Mouse (Mus musculus) forebrain, embryonic 14.5 days (tissue): ENCODE data around the gene Gorab. TPM values are rescaled to one million over a fixed set of nuclear protein-coding genes. Genes with fewer than 3 reads are reported as not detected.

Experiments
- ATAC-seq: fragments of 200-750 bp; cut with Nextera tagmentation; 2 replicates; pipeline ENCODE4 v1.8.0; 2017; ENCODE audit warnings: mild to moderate bottlenecking, moderate library complexity
- DNase-seq: peaks from one replicate; pipeline ENCODE4 v3.0.0-alpha.2; 2015; ENCODE audit warnings: low spot score
- H3K27ac ChIP-seq: fragments of 300-500 bp; sonication (generic); 2 replicates; pipeline ENCODE4 v1.5.1; 2014; ENCODE audit warnings: low read depth, mild to moderate bottlenecking, control low read depth, low read length, moderate library complexity
- H3K27me3 ChIP-seq: fragments of 300-500 bp; sonication (generic); replicated peaks from 2 replicates; pipeline ENCODE4 v1.6.1; 2014; ENCODE audit warnings: low read length, control low read depth, mixed read lengths; ENCODE audit not compliant: control insufficient read depth, insufficient read depth
- H3K36me3 ChIP-seq: fragments of 300-500 bp; sonication (generic); 2 replicates; pipeline ENCODE4 v1.6.1; 2014; ENCODE audit warnings: low read length, control low read depth; ENCODE audit not compliant: control insufficient read depth, insufficient read depth
- H3K4me1 ChIP-seq: fragments of 300-500 bp; sonication (generic); 2 replicates; pipeline ENCODE4 v1.6.1; 2014; ENCODE audit warnings: antibody characterized with exemption, low read length, control low read depth; ENCODE audit not compliant: control insufficient read depth, insufficient read depth
- H3K4me2 ChIP-seq: fragments of 300-500 bp; sonication (generic); 2 replicates; pipeline ENCODE4 v1.6.1; 2014; ENCODE audit warnings: mild to moderate bottlenecking, control low read depth, low read length
- H3K4me3 ChIP-seq: fragments of 300-500 bp; sonication (generic); 2 replicates; pipeline ENCODE4 v1.5.1; 2014; ENCODE audit warnings: low read depth, low read length, control low read depth
- H3K9ac ChIP-seq: fragments of 300-500 bp; sonication (generic); 2 replicates; pipeline ENCODE4 v1.6.1; 2014; ENCODE audit warnings: mild to moderate bottlenecking, low read length, control low read depth, moderate library complexity
- H3K9me3 ChIP-seq: fragments of 300-500 bp; sonication (generic); replicated peaks from 2 replicates; pipeline ENCODE4 v1.6.1; 2016; ENCODE audit warnings: low read length, control low read depth, mixed read lengths; ENCODE audit not compliant: control insufficient read depth
- WGBS: fragments of 180-500 bp; shearing (Covaris S2); extraction: QIAGEN DNeasy Blood & Tissue Kit; methylation state at CpG from one replicate; pipeline ENCODE4 v1.1.7; 2014; 5-methylcytosine and 5-hydroxymethylcytosine counted together
- polyA plus RNA-seq: library from polyadenylated mRNA; unstranded; fragments of >200 nt; fragmentation: Nextera tagmentation; extraction: Ambion mirVana; gene quantifications from 2 replicates; pipeline ENCODE4 v1.2.1, GENCODE M21; 2014

Gorab gene
- polyA plus RNA-seq, 1 experiment from 2014 or later = 23.6 TPM

- no peaks in the 10 kb centered on the region for H3K4me1 ChIP-seq
Observed at GRCm38 (mm10) chr1:163386196-163386595, 17.3 kb downstream of the Gorab start.

GRCm38 (mm10) chr1:163383442-163384027 lies 19.9 kb downstream of the Gorab start:
- 88% methylated on average over 5 of the region's 5 CpGs for WGBS
- Histone ChIP-seq H3K9me3 (no peaks in the 10 kb centered on the region), H3K27me3 (no peaks in the 10 kb centered on the region), H3K4me3 (no peak overlapping the region), H3K4me2 (no peak overlapping the region), H3K4me1 (no peaks in the 10 kb centered on the region), H3K36me3 (peaks cover 30% of the 10 kb centered on the region), H3K27ac (no peak overlapping the region), H3K9ac (no peak overlapping the region)
- no peak for ATAC-seq
- DNase-seq = no peak

More at GRCm38 (mm10) chr1:163386196-163386595, 17.3 kb downstream of the Gorab start:
- no peak overlapping the region for H3K9ac ChIP-seq
- peaks cover 42% of the 10 kb centered on the region for H3K36me3 ChIP-seq
- H3K27ac ChIP-seq = no peak overlapping the region
- no peaks in the 10 kb centered on the region for H3K27me3 ChIP-seq
- no peak for DNase-seq
- H3K4me2 ChIP-seq = no peak overlapping the region
- WGBS = 89% methylated on average over 9 of the region's 9 CpGs
- no peaks in the 10 kb centered on the region for H3K9me3 ChIP-seq
- no peak for ATAC-seq
- H3K4me3 ChIP-seq = no peak overlapping the region

- no peaks in the 10 kb centered on the region for H3K4me1 ChIP-seq
- 93% methylated on average over 10 of the region's 10 CpGs for WGBS
- H3K9me3 ChIP-seq = no peaks in the 10 kb centered on the region
- no peak overlapping the region for H3K9ac ChIP-seq
- no peak overlapping the region for H3K4me2 ChIP-seq
- H3K36me3 ChIP-seq = peaks cover 30% of the 10 kb centered on the region
- H3K27ac ChIP-seq = no peak overlapping the region
- ATAC-seq (no peak), DNase-seq (no peak)
- no peaks in the 10 kb centered on the region for H3K27me3 ChIP-seq
- no peak overlapping the region for H3K4me3 ChIP-seq
Observed at GRCm38 (mm10) chr1:163382048-163382719, 21.3 kb downstream of the Gorab start.

GRCm38 (mm10) chr1:163380591-163380990 lies 22.9 kb downstream of the Gorab start:
- Histone ChIP-seq H3K27me3 (no peaks in the 10 kb centered on the region), H3K9me3 (no peaks in the 10 kb centered on the region), H3K4me1 (no peaks in the 10 kb centered on the region), H3K9ac (no peak overlapping the region), H3K4me2 (no peak overlapping the region), H3K4me3 (no peak overlapping the region), H3K36me3 (peaks cover 17% of the 10 kb centered on the region), H3K27ac (no peak overlapping the region)
- ATAC-seq = no peak
- DNase-seq = no peak
- 64% methylated on average over 1 of the region's 1 CpGs for WGBS

- Histone ChIP-seq H3K4me1 (no peaks in the 10 kb centered on the region), H3K9me3 (no peaks in the 10 kb centered on the region), H3K4me2 (no peak overlapping the region), H3K36me3 (peaks cover 12% of the 10 kb centered on the region; the same call in 1 of the 2 replicates), H3K27me3 (no peaks in the 10 kb centered on the region), H3K27ac (no peak overlapping the region), H3K4me3 (no peak overlapping the region), H3K9ac (no peak overlapping the region)
- WGBS = 16% methylated on average over 4 of the region's 4 CpGs
- no peak for DNase-seq
- ATAC-seq = no peak
Observed at GRCm38 (mm10) chr1:163380072-163380471, 23.4 kb downstream of the Gorab start.

GRCm38 (mm10) chr1:163377924-163378323 lies 25.5 kb downstream of the Gorab start:
- Histone ChIP-seq H3K27me3 (no peaks in the 10 kb centered on the region), H3K4me3 (no peak overlapping the region), H3K4me2 (no peak overlapping the region), H3K9ac (no peak overlapping the region), H3K9me3 (no peaks in the 10 kb centered on the region), H3K4me1 (no peaks in the 10 kb centered on the region), H3K27ac (no peak overlapping the region), H3K36me3 (no peaks in the 10 kb centered on the region)
- ATAC-seq (no peak), DNase-seq (no peak)
- WGBS = 51% methylated on average over 6 of the region's 6 CpGs

GRCm38 (mm10) chr1:163376818-163377581 lies 26.5 kb downstream of the Gorab start:
- H3K36me3 ChIP-seq = no peaks in the 10 kb centered on the region
- H3K9ac ChIP-seq = no peak overlapping the region
- H3K4me1 ChIP-seq = no peaks in the 10 kb centered on the region
- DNase-seq (no peak), ATAC-seq (no peak)
- no peak overlapping the region for H3K27ac ChIP-seq
- H3K4me2 ChIP-seq = no peak overlapping the region
- H3K27me3 ChIP-seq = no peaks in the 10 kb centered on the region
- H3K4me3 ChIP-seq = no peak overlapping the region
- WGBS = 82% methylated on average over 6 of the region's 6 CpGs
- H3K9me3 ChIP-seq = no peaks in the 10 kb centered on the region

- DNase-seq (no peak), ATAC-seq (no peak)
- H3K9ac ChIP-seq = no peak overlapping the region
- no peaks in the 10 kb centered on the region for H3K4me1 ChIP-seq
- no peak overlapping the region for H3K27ac ChIP-seq
- H3K4me3 ChIP-seq = no peak overlapping the region
- no peaks in the 10 kb centered on the region for H3K27me3 ChIP-seq
- no peaks in the 10 kb centered on the region for H3K9me3 ChIP-seq
- H3K36me3 ChIP-seq = no peaks in the 10 kb centered on the region
- WGBS = 70% methylated on average over 5 of the region's 5 CpGs
- H3K4me2 ChIP-seq = no peak overlapping the region
Observed at GRCm38 (mm10) chr1:163374455-163374854, 29.0 kb downstream of the Gorab start.

- Histone ChIP-seq H3K9ac (no peak overlapping the region), H3K27me3 (no peaks in the 10 kb centered on the region), H3K4me3 (no peak overlapping the region), H3K4me1 (no peaks in the 10 kb centered on the region), H3K36me3 (no peaks in the 10 kb centered on the region), H3K27ac (no peak overlapping the region), H3K9me3 (no peaks in the 10 kb centered on the region), H3K4me2 (no peak overlapping the region)
- ATAC-seq (no peak), DNase-seq (no peak)
- WGBS = 71% methylated on average over 8 of the region's 8 CpGs
Observed at GRCm38 (mm10) chr1:163362202-163362601, 41.3 kb downstream of the Gorab start.
